Mouse (Mus musculus) stomach, adult 2 months (tissue): ENCODE data around the gene Ceacam2. TPM values are rescaled to one million over a fixed set of nuclear protein-coding genes. Genes with fewer than 3 reads are reported as not detected.

Experiments
- polyA plus RNA-seq: library from polyadenylated mRNA; depleted of rRNA; stranded (reverse); fragments of >200 nt; gene quantifications from 2 replicates; pipeline ENCODE4 v1.2.3, GENCODE M21; 2012; rRNA removed

Ceacam2 gene
- polyA plus RNA-seq = not detected in 2 replicates

GRCm38 (mm10) chr7:25539376-25539907 lies at the start of gene Ceacam2:
Gene Ceacam2 (minus strand): TSS chr7:25539857.

GRCm38 (mm10) chr7:25477091-25477751 lies 62.4 kb downstream of the Ceacam2 start, which contains the start of gene Ceacam1:
Gene Ceacam1 (minus strand): TSS chr7:25477603.

Other genes starting within 250 kb of the Ceacam2 start
- 83.7 and 97.6 TPM in 2 replicates for gene Pafah1b3, start 241.9 kb downstream of the Ceacam2 start, polyA plus RNA-seq
- not detected in 2 replicates for gene Prr19, start 238.4 kb downstream of the Ceacam2 start, polyA plus RNA-seq
- gene Tmem145, start 233.8 kb downstream of the Ceacam2 start, polyA plus RNA-seq = 0.70 and 1.0 TPM in 2 replicates
- 17.0 and 17.9 TPM in 2 replicates for gene Megf8, start 222.7 kb downstream of the Ceacam2 start, polyA plus RNA-seq
- gene Cnfn, start 170.1 kb downstream of the Ceacam2 start, polyA plus RNA-seq = 2,206 and 4,043 TPM in 2 replicates
- 26.7 and 31.7 TPM in 2 replicates for gene Lipe, start 141.1 kb downstream of the Ceacam2 start, polyA plus RNA-seq
- gene Cxcl17, start 127.0 kb downstream of the Ceacam2 start, polyA plus RNA-seq = 73.0 and 75.1 TPM in 2 replicates
- gene Ceacam1, start 62.3 kb downstream of the Ceacam2 start, polyA plus RNA-seq = 4.1 and 5.9 TPM in 2 replicates
- gene Erich4, start 76.0 kb upstream of the Ceacam2 start, polyA plus RNA-seq = not detected in 2 replicates
- gene Dmac2, start 79.6 kb upstream of the Ceacam2 start, polyA plus RNA-seq = 43.1 and 44.3 TPM in 2 replicates
- 7.9 and 10.2 TPM in 2 replicates for gene B3gnt8, start 86.8 kb upstream of the Ceacam2 start, polyA plus RNA-seq
- gene Bckdha, start 119.1 kb upstream of the Ceacam2 start, polyA plus RNA-seq = 233 and 278 TPM in 2 replicates
- gene Exosc5, start 119.3 kb upstream of the Ceacam2 start, polyA plus RNA-seq = 50.2 and 58.9 TPM in 2 replicates
- 0.14 and 0.45 TPM in 2 replicates for gene Tmem91, start 135.3 kb upstream of the Ceacam2 start, polyA plus RNA-seq
- gene B9d2, start 140.9 kb upstream of the Ceacam2 start, polyA plus RNA-seq = 16.9 and 24.4 TPM in 2 replicates
- gene Tgfb1, start 147.1 kb upstream of the Ceacam2 start, polyA plus RNA-seq = 11.9 and 17.6 TPM in 2 replicates
- 33.8 and 34.5 TPM in 2 replicates for gene Ccdc97, start 179.2 kb upstream of the Ceacam2 start, polyA plus RNA-seq
- 19.3 and 19.7 TPM in 2 replicates for gene Hnrnpul1, start 214.9 kb upstream of the Ceacam2 start, polyA plus RNA-seq
- 24.4 and 24.7 TPM in 2 replicates for gene Axl, start 248.8 kb upstream of the Ceacam2 start, polyA plus RNA-seq